Mouse (Mus musculus): ENCODE measurements around the gene Uqcrc2. TPM values are rescaled to one million over a fixed set of nuclear protein-coding genes. Genes with fewer than 3 reads are reported as not detected.
A peak's percentile ranks its signal among the peaks of the same experiment; 100 is the strongest.

The Uqcrc2 gene
- total RNA-seq, 1 experiment from 2014 or later: 96.9 TPM

DNA sequence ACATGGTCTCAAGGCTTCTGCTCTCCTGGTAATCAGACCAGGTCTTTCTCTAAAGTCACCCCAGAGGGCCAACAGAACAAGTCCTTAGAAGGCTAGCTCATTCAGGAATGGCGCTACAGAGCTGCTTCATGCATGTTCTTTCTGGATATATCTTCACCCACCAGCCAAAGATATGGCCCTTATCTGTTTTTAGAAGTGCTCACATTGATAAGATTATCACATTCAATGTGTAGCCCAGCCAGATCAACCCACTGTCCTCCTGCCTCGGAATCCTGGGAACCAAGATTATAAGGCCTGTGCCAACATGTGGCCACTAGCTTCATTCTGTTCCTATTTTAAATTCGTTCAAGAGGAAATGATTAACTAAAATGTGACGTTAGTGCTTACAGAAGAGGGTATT lies 47.0 kb downstream of the Uqcrc2 start:
- no peak for ATAC-seq (replicated peaks; ENCODE audit: insufficient number of reproducible peaks, low FRiP score, low TSS enrichment, poor library complexity, severe bottlenecking)

GRCm38 (mm10) chr7:120684731-120685161 lies 49.8 kb downstream of the Uqcrc2 start:
- ATAC-seq (replicated peaks; ENCODE audit: insufficient number of reproducible peaks, low FRiP score, low TSS enrichment, poor library complexity, severe bottlenecking): no peak

- ATAC-seq (replicated peaks; ENCODE audit: insufficient number of reproducible peaks, low FRiP score, low TSS enrichment, poor library complexity, severe bottlenecking): no peak
Observed at GRCm38 (mm10) chr7:120685227-120685626, 50.3 kb downstream of the Uqcrc2 start.

- no peak for ATAC-seq (replicated peaks; ENCODE audit: insufficient number of reproducible peaks, low FRiP score, low TSS enrichment, poor library complexity, severe bottlenecking)
Observed at GRCm38 (mm10) chr7:120690634-120691033, 55.7 kb downstream of the Uqcrc2 start.

GRCm38 (mm10) chr7:120693831-120694375 lies 58.9 kb downstream of the Uqcrc2 start:
- no peak for ATAC-seq (replicated peaks; ENCODE audit: insufficient number of reproducible peaks, low FRiP score, low TSS enrichment, poor library complexity, severe bottlenecking)

GRCm38 (mm10) chr7:120695196-120695595 lies 60.2 kb downstream of the Uqcrc2 start:
- no peak for ATAC-seq (replicated peaks; ENCODE audit: insufficient number of reproducible peaks, low FRiP score, low TSS enrichment, poor library complexity, severe bottlenecking)

DNA sequence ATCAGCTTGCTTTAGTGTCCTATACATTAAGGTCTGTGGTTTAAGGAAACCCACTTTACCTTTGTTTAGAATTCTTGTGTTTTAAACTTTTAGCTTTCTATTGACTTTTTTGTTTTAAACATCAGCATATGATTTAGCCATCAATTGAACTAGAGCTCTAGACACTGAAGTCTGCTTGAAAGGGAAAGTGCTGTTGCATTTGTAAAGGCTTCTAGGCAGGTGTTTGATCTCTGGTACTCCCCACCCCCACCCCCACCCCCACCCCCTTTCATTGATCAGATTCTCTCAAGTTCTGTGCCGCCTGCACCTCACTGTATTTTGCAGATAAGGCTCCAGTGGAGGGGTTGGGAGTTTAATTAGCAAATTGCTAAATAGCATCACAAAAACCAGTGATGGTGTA lies 60.7 kb downstream of the Uqcrc2 start:
- ATAC-seq (replicated peaks; ENCODE audit: insufficient number of reproducible peaks, low FRiP score, low TSS enrichment, poor library complexity, severe bottlenecking): no peak

DNA sequence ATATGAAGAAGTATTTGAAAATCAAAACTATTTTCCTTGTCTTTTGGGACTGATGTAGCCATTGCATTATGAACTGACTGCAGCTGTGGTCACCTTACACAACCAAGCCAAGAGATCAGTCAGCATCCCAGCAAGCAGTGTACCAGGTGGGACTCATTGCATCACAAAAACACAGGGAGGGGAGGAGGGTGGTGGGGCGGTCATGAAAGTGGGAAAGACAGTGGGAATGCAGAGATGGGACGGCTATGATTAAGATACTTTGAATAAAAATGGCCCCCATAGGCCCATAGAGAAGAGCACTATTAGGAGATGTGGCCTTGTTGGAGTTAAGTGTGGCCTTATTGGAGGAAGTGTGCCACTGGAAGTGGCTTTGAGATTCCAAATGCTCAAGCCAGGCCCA lies 61.4 kb downstream of the Uqcrc2 start:
- no peak for ATAC-seq (replicated peaks; ENCODE audit: insufficient number of reproducible peaks, low FRiP score, low TSS enrichment, poor library complexity, severe bottlenecking)

GRCm38 (mm10) chr7:120699586-120699985 lies 64.6 kb downstream of the Uqcrc2 start:
- ATAC-seq (replicated peaks; ENCODE audit: insufficient number of reproducible peaks, low FRiP score, low TSS enrichment, poor library complexity, severe bottlenecking): peak; percentile 73

GRCm38 (mm10) chr7:120703888-120704287 lies 68.9 kb downstream of the Uqcrc2 start:
- ATAC-seq (replicated peaks; ENCODE audit: insufficient number of reproducible peaks, low FRiP score, low TSS enrichment, poor library complexity, severe bottlenecking): no peak

Other genes with a start within 250 kb of the Uqcrc2 start
- 0.11 TPM in 1 of 3 replicates, not detected in the others for gene Abca16, start 225.5 kb upstream of the Uqcrc2 start, total RNA-seq (2017)
- gene Pdzd9, start 35.2 kb downstream of the Uqcrc2 start, total RNA-seq (2017): 0.29 TPM in 1 of 3 replicates, not detected in the others
- gene Mosmo, start 42.4 kb downstream of the Uqcrc2 start, total RNA-seq (2017): 29.0 to 51.8 TPM (median 50.9 TPM) in 3 replicates
- gene Vwa3a, start 104.1 kb downstream of the Uqcrc2 start, total RNA-seq (2017): not detected in 3 replicates
- not detected in 3 replicates for gene Gm5737, start 177.2 kb downstream of the Uqcrc2 start, total RNA-seq (2017)
- gene Eef2k, start 207.7 kb downstream of the Uqcrc2 start, total RNA-seq (2017): 33.4 to 56.9 TPM (median 45.7 TPM) in 3 replicates

All from monocyte, adult 5-6 weeks (primary cell).